Comparison of ENCODE assay signal across 16 mouse cellular contexts in the genomic region with DNA sequence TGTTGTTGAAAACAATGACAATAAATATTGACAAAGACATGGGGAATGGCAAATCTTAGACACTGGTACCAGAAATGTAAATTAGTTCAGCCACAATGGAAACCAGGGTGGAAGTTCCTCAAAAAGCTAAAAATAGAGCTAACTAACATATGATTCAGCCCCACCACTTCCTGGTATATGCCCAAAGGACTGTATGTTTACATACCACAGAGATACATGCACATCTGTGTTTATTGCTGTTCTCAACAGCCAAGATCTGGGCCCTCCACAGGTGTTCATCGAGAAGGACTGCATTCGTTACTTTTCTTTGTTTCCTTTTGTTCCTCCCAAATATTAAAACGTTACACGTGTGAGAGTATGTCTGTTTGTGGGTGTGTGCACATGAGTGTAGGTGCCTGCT. TPM values are rescaled to one million over a fixed set of nuclear protein-coding genes. Genes with fewer than 3 reads are reported as not detected.
DNase-seq lines count a peak whose midpoint lies in the region; ATAC-seq and TF ChIP-seq lines count a peak whose summit lies in the region.
"Had no signal": no experiment of that assay in that cellular context is flagged by ENCODE, and none has a peak within 500 bp of the region (broad histone marks: within the 10 kb centered on the region; RNA-seq: fewer than 3 reads in every experiment).

No protein-coding gene starts in this region.

- H3K27ac ChIP-seq in lung, embryonic 14.5 days (ENCODE audit: low read depth): no peak overlapping the region
- H3K27ac ChIP-seq in macrophage: peak overlapping the region; percentile 96
- H3K27ac ChIP-seq: embryonic facial prominence, embryonic 12.5 days; neural tube, embryonic 12.5 days had no signal

- H3K9me3 ChIP-seq in lung, embryonic 14.5 days (ENCODE audit: low read depth, low read length): no peaks in the 10 kb centered on the region
- H3K9me3 ChIP-seq: embryonic facial prominence, embryonic 12.5 days; G1E; neural tube, embryonic 12.5 days had no signal

- no peak for TF ChIP-seq CTCF in lung, embryonic 14.5 days (IDR thresholded peaks at IDR 0.05; ENCODE audit: low read depth)
- no peak for TF ChIP-seq CTCF in lung, adult 2 months (IDR thresholded peaks at IDR 0.05; ENCODE audit: insufficient read depth, low read length)

- ATAC-seq in lung, embryonic 14.5 days (ENCODE audit: insufficient read depth): no peak
- ATAC-seq: forebrain, embryonic 14.5 days; intestine, postnatal 0 days had no signal

- H3K4me1 ChIP-seq in lung, embryonic 14.5 days (ENCODE audit: insufficient read depth): peaks cover 3% of the 10 kb centered on the region
- H3K4me1 ChIP-seq in lung, adult 2 months (ENCODE audit: control insufficient read depth, insufficient read depth, low read length): peaks cover 15% of the 10 kb centered on the region

- WGBS in lung, embryonic 14.5 days: 64% methylated on average over 4 of the region's 4 CpGs
- 36% methylated on average over 4 of the region's 4 CpGs for WGBS in lung, adult 2 months
- 2% methylated on average over 4 of the region's 4 CpGs for WGBS in macrophage (ENCODE audit: missing documents)

- DNase-seq in lung, embryonic 14.5 days: peak; percentile 17
- no peak for DNase-seq in lung, adult 2 months
- DNase-seq in MEL-GATA-1-ER (ENCODE audit: extremely low read depth, low read depth): peak; percentile 64
- peak; percentile 62 for DNase-seq in thymus, postnatal 14 days
- DNase-seq in adrenal gland, adult 8-10 months: no peak
- DNase-seq in kidney, adult 11 months: no peak
- DNase-seq: adrenal gland, adult 2 months; cerebellum, adult 8-10 months; gastrocnemius, postnatal 10 days; left cerebral cortex, postnatal 4 days had no signal

- H3K9ac ChIP-seq in lung, embryonic 14.5 days: no peak overlapping the region
- H3K9ac ChIP-seq: embryonic facial prominence, embryonic 12.5 days; neural tube, embryonic 12.5 days had no signal

- H3K4me3 ChIP-seq in lung, embryonic 14.5 days (ENCODE audit: low read depth, low read length): no peak overlapping the region
- H3K4me3 ChIP-seq in lung, adult 2 months (replicated peaks; ENCODE audit: extremely low read depth, low read depth, low read length): no peak overlapping the region
- H3K4me3 ChIP-seq in macrophage (ENCODE audit: inconsistent target): no peak overlapping the region
- H3K4me3 ChIP-seq: embryonic facial prominence, embryonic 12.5 days; neural tube, embryonic 12.5 days had no signal

- no peak overlapping the region for H3K4me2 ChIP-seq in lung, embryonic 14.5 days
- H3K4me2 ChIP-seq: embryonic facial prominence, embryonic 12.5 days; neural tube, embryonic 12.5 days had no signal

- no peaks in the 10 kb centered on the region for H3K36me3 ChIP-seq in lung, embryonic 14.5 days (ENCODE audit: insufficient read depth)
- no peaks in the 10 kb centered on the region for H3K36me3 ChIP-seq in macrophage (ENCODE audit: inconsistent target)
- H3K36me3 ChIP-seq: embryonic facial prominence, embryonic 12.5 days; neural tube, embryonic 12.5 days had no signal

- no peak for TF ChIP-seq POLR2A in lung, adult 2 months (IDR thresholded peaks at IDR 0.05; ENCODE audit: borderline replicate concordance, extremely low read depth, low read depth, low read length)

- H3K79me2 ChIP-seq in macrophage (ENCODE audit: inconsistent target): peaks cover 31% of the 10 kb centered on the region

- H3K27me3 ChIP-seq in lung, embryonic 14.5 days (ENCODE audit: insufficient read depth, low read length): no peaks in the 10 kb centered on the region
- H3K27me3 ChIP-seq: embryonic facial prominence, embryonic 12.5 days; neural tube, embryonic 12.5 days had no signal

RNA-seq across cellular contexts. Expression of gene Abi1, which starts 1.4 kb away (rescaled TPM):
- 43.5 and 46.5 TPM in 2 replicates for polyA plus RNA-seq in lung, embryonic 14.5 days (2014; fragmentation: Nextera tagmentation; extraction: Ambion mirVana)
- 118 and 137 TPM in 2 replicates for polyA plus RNA-seq in lung, adult 2 months (2012; rRNA removed)
- total RNA-seq in macrophage (2018; cell fraction: chromatin; rRNA removed): 100 to 1,000 TPM; 117 to 683 (median 226) TPM
- total RNA-seq in macrophage (2018; cell fraction: cytosol; rRNA removed): 100 to 1,000 TPM; 113 to 270 (median 156) TPM
- 100 to 1,000 TPM; 146 to 571 (median 198) TPM for total RNA-seq in macrophage (2018; cell fraction: nucleus; rRNA removed)
- 113 to 184 TPM (median 141 TPM) in 3 replicates for polyA plus RNA-seq in macrophage (2018)
- 10 to 100 TPM; 59.0 to 81.6 (median 75.0) TPM for total RNA-seq in adrenal gland, adult 8-10 months (2022)

RNA-seq across cellular contexts. Expression of gene Acbd5, which starts 26.5 kb away (rescaled TPM):
- 21.2 and 24.6 TPM in 2 replicates for polyA plus RNA-seq in lung, embryonic 14.5 days (2014; fragmentation: Nextera tagmentation; extraction: Ambion mirVana)
- 16.4 and 17.1 TPM in 2 replicates for polyA plus RNA-seq in lung, adult 2 months (2012; rRNA removed)
- total RNA-seq in macrophage (2018; cell fraction: chromatin; rRNA removed): 100 to 1,000 TPM in 4 of 26 experiments, 10 to 100 TPM in 22; 15.5 to 125 (median 53.1) TPM
- total RNA-seq in macrophage (2018; cell fraction: cytosol; rRNA removed): 10 to 100 TPM; 22.4 to 70.2 (median 40.5) TPM
- 100 to 1,000 TPM in 1 of 26 experiments, 10 to 100 TPM in 25; 24.2 to 106 (median 38.9) TPM for total RNA-seq in macrophage (2018; cell fraction: nucleus; rRNA removed)
- polyA plus RNA-seq in macrophage (2018): 36.8 to 57.0 TPM (median 42.8 TPM) in 3 replicates
- 100 to 1,000 TPM in 2 of 4 experiments, 10 to 100 TPM in 2; 75.9 to 121 (median 96.1) TPM for total RNA-seq in adrenal gland, adult 8-10 months (2022)

Comparison
In these comparisons a context has a peak if more than half of its experiments do, and no peak if none do; other contexts are left out.
1. DNase-seq: peak in lung, embryonic 14.5 days (single experiment), MEL-GATA-1-ER (single experiment) and thymus, postnatal 14 days (single experiment); none in lung, adult 2 months (single experiment), adrenal gland, adult 8-10 months (single experiment) and kidney, adult 11 months (single experiment).